Mouse (Mus musculus) liver, embryonic 15.5 days (tissue): ENCODE data around the gene Epo. TPM values are rescaled to one million over a fixed set of nuclear protein-coding genes. Genes with fewer than 3 reads are reported as not detected.

Experiments used
- ATAC-seq: fragments of 200-750 bp; cut with Nextera tagmentation; 2 replicates; pipeline ENCODE4 v1.8.0; 2017; ENCODE audit warnings: moderate number of reproducible peaks, mild to moderate bottlenecking, moderate library complexity; ENCODE audit not compliant: insufficient read depth
- H3K27ac ChIP-seq: fragments of 300-500 bp; sonication (generic); replicated peaks from 2 replicates; pipeline ENCODE4 v1.5.1; 2015; ENCODE audit warnings: mild to moderate bottlenecking, inconsistent platforms
- H3K27me3 ChIP-seq: fragments of 300-500 bp; sonication (generic); 2 replicates; pipeline ENCODE4 v1.6.1; 2015; ENCODE audit warnings: mild to moderate bottlenecking, inconsistent platforms
- H3K36me3 ChIP-seq: fragments of 300-500 bp; sonication (generic); replicated peaks from 2 replicates; pipeline ENCODE4 v1.6.1; 2015; ENCODE audit warnings: moderate library complexity, mild to moderate bottlenecking, inconsistent platforms
- H3K4me1 ChIP-seq: fragments of 300-500 bp; sonication (generic); replicated peaks from 2 replicates; pipeline ENCODE4 v1.6.1; 2015; ENCODE audit warnings: inconsistent platforms
- H3K4me2 ChIP-seq: fragments of 300-500 bp; sonication (generic); 2 replicates; pipeline ENCODE4 v1.6.1; 2015; ENCODE audit warnings: moderate library complexity, mild to moderate bottlenecking, inconsistent platforms
- H3K4me3 ChIP-seq: fragments of 300-500 bp; sonication (generic); replicated peaks from 2 replicates; pipeline ENCODE4 v1.5.1; 2015; ENCODE audit warnings: mild to moderate bottlenecking, inconsistent platforms
- H3K9ac ChIP-seq: fragments of 300-500 bp; sonication (generic); 2 replicates; pipeline ENCODE4 v1.6.1; 2015; ENCODE audit warnings: moderate library complexity, mild to moderate bottlenecking, inconsistent platforms
- H3K9me3 ChIP-seq: fragments of 300-500 bp; sonication (generic); replicated peaks from 2 replicates; pipeline ENCODE4 v1.6.1; 2016; ENCODE audit warnings: inconsistent platforms
- WGBS: fragments of 180-500 bp; shearing (Covaris S2); methylation state at CpG from one replicate; pipeline ENCODE4 v1.1.7; 2015; ENCODE audit warnings: mixed read lengths; ENCODE audit not compliant: insufficient replicate concordance; 5-methylcytosine and 5-hydroxymethylcytosine counted together
- polyA plus RNA-seq: library from polyadenylated mRNA; unstranded; fragments of >200 nt; fragmentation: Nextera tagmentation; extraction: Ambion mirVana; gene quantifications from 2 replicates; pipeline ENCODE4 v1.2.1, GENCODE M21; 2015

Epo gene
- polyA plus RNA-seq, 1 experiment from 2014 or later = 1.0 TPM

DNA sequence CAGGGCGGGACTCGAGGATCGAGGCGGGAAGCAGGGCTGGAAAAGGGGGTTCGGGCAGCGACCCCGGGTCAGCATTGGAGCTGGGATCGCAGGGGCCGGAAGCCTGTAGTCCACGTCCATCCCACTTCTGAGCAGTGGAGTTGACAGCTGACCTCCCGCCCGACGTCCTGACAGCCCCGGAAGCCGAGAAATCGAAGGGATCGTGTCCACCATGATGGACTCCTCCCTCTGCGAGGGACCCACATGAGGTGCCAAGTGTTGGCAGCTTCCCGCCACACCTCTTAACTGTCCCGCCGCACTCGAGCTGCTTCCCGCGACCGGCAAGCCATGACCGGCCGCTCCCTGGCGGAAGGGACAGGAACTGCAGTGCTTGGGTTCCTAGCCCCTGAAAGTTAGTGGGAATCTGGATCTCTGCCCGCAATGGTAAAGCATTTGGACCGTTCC, 30.4 kb downstream of the Epo start:
- ATAC-seq = peak; percentile 84
- peaks cover 27% of the 10 kb centered on the region for H3K4me1 ChIP-seq
- 1% methylated on average over 28 of the region's 30 CpGs for WGBS

DNA sequence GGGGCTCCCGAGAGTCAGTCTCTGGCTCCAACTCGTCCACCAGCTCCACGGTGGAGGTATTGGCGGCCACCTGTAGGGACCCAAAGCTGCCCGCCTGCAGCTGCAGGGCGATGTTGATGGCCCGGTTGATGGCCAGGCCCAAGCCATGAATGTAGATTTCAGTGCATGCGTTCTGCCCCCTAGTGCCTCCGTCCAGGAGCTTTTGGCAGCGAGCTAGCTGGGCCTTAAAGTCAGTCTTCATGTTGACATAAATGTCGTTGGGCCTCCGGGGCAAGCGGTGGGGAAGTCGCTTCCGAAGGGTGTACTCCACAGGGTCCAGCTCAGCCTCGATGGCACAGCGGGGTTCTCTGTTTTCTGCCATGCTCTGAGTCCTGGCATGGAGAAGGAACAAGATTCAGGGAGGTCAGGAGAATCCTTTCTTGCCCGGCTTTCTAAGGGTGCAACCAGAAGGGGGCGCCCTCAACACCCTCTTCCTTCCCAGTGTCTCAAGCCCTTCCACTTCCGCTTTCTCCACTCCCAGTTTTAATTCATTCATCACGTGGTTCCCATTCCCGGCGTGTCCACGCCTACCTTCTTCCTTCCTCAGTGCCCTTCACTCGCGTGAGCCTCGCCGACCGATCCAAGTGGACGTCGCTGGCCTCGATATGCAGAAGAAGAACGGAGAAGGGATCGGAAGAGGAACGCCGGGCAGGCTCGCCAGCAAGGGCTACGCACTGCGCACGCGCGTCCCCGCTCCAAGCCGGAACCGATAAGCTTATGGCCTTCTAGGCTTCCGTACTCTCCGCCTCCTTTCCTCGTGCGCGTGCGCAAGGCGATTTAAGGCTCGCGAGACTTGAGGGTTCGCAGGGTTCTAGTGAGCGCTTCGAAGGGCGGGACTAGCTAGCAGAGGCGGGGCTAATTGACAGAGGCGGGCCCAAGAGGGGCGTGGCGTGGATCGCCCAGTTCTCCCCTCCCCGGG, 31.1 kb downstream of the Epo start, which contains the start of gene Pop7:
Gene Pop7 (minus strand): TSS at position 810 of the 958 bp plus-strand sequence.
- Histone ChIP-seq H3K27me3 (no peaks in the 10 kb centered on the region), H3K4me2 (peak within 1 kb of the TSS; percentile 90), H3K9ac (peak within 1 kb of the TSS; percentile 71), H3K9me3 (no peaks in the 10 kb centered on the region), H3K36me3 (peaks cover 15% of the 10 kb centered on the region), H3K4me1 (peaks cover 27% of the 10 kb centered on the region), H3K27ac (peak within 1 kb of the TSS; percentile 92), H3K4me3 (peak within 1 kb of the TSS; percentile 75)
- 1% methylated on average over 64 of the region's 64 CpGs for WGBS
- ATAC-seq = peak; percentile 94

More for the DNA sequence above, 30.4 kb downstream of the Epo start:
- peak overlapping the region; percentile 67 for H3K9ac ChIP-seq
- peaks cover 15% of the 10 kb centered on the region for H3K36me3 ChIP-seq
- peak overlapping the region; percentile 90 for H3K4me2 ChIP-seq
- H3K9me3 ChIP-seq = no peaks in the 10 kb centered on the region
- peak overlapping the region; percentile 92 for H3K27ac ChIP-seq
- H3K4me3 ChIP-seq = peak overlapping the region; percentile 75
- no peaks in the 10 kb centered on the region for H3K27me3 ChIP-seq

DNA sequence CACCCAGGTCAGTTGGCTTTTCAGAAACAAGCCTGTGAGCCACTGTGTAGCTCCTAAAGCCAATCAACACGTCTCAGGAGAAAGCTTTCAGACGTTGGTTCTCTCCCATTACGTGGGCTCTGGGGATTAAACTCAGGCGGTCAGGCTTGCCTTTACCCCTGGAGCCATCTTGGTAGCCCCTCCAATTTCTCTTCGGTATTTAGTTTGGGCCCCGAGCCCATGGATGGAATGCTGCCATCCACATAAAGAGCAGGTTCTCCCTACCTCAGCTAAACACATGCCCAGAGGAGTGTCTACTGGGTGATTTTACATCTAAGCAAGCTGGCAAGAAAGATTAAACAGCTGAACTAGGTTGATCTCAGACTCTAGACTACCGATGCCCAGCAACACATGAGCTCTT, 32.9 kb downstream of the Epo start:
- Histone ChIP-seq H3K27ac (no peak overlapping the region), H3K4me1 (peaks cover 27% of the 10 kb centered on the region), H3K27me3 (no peaks in the 10 kb centered on the region), H3K9ac (no peak overlapping the region), H3K4me3 (no peak overlapping the region), H3K4me2 (no peak overlapping the region), H3K9me3 (no peaks in the 10 kb centered on the region), H3K36me3 (peaks cover 15% of the 10 kb centered on the region)
- WGBS = 80% methylated on average over 7 of the region's 7 CpGs
- ATAC-seq = no peak

DNA sequence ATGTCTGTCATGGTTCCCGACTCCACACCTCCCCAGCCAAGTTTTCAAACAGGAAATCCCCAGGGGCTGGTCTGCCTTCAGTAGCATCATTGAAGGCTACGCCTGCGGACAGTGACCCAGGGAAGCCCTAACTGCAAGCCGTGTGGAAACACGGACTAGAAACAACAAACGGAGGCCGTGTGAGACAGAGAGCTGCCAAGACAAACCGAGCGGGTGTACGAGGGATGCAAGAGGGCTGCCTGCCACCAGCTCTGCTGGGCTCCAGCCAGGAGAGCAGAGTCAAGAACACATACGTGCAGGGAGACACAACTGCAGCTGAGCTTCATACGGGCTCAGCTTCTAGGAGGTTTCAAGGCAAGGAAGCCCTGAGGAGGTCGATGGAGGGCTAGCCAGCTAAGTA, 39.2 kb downstream of the Epo start:
- WGBS = 70% methylated on average over 13 of the region's 13 CpGs
- H3K4me1 ChIP-seq = no peaks in the 10 kb centered on the region
- H3K27ac ChIP-seq = no peak overlapping the region
- no peak overlapping the region for H3K4me3 ChIP-seq
- no peaks in the 10 kb centered on the region for H3K27me3 ChIP-seq
- ATAC-seq = no peak
- H3K36me3 ChIP-seq = no peaks in the 10 kb centered on the region
- H3K9me3 ChIP-seq = no peaks in the 10 kb centered on the region
- no peak overlapping the region for H3K9ac ChIP-seq
- no peak overlapping the region for H3K4me2 ChIP-seq

DNA sequence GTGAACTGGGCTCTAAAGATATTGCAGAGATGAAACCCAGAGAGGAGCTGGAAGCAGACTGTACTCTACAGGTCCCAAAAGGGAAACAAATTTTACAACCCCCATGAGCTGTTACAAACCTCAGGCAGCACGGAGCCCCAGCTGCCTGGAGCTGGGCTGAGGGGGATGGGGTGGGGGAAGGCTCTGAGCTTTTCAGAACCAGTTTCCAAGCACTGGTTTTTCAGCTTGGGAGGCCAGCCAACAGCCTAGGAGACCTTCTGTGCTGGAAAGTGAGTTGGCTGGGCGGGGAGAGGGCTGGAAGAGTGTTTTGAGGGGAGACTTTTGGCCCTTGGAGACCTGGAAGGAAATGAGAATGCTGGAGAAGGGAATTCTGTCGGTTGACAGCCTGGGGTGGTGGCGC, 41.5 kb downstream of the Epo start:
- Histone ChIP-seq H3K4me2 (no peak overlapping the region), H3K27me3 (peaks cover 11% of the 10 kb centered on the region), H3K9me3 (no peaks in the 10 kb centered on the region), H3K27ac (no peak overlapping the region), H3K4me1 (no peaks in the 10 kb centered on the region), H3K36me3 (no peaks in the 10 kb centered on the region), H3K9ac (no peak overlapping the region), H3K4me3 (no peak overlapping the region)
- 47% methylated on average over 4 of the region's 4 CpGs for WGBS
- no peak for ATAC-seq

DNA sequence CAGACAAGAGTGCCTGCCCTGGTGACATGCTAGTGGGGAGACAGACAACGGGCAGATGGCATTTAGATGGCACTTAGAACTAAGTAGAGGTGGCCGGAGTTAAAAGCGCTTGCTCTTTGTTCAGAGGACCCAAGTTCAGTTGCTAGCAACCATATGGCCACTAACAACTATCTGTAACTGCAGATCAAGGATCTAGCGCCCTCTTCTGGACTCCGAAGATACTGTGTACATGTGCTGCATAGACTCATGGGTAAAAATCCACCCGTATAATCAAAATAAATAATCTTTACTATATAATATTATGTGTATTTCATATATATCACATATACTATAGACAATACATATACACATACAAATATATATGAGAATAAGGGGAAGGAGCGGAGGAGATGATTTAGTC, 45.4 kb downstream of the Epo start:
- WGBS = 63% methylated on average over 7 of the region's 7 CpGs
- H3K4me1 ChIP-seq = no peaks in the 10 kb centered on the region
- no peak overlapping the region for H3K4me3 ChIP-seq
- no peaks in the 10 kb centered on the region for H3K36me3 ChIP-seq
- no peaks in the 10 kb centered on the region for H3K9me3 ChIP-seq
- peaks cover 48% of the 10 kb centered on the region for H3K27me3 ChIP-seq
- H3K4me2 ChIP-seq = no peak overlapping the region
- H3K9ac ChIP-seq = no peak overlapping the region
- ATAC-seq = no peak
- no peak overlapping the region for H3K27ac ChIP-seq

DNA sequence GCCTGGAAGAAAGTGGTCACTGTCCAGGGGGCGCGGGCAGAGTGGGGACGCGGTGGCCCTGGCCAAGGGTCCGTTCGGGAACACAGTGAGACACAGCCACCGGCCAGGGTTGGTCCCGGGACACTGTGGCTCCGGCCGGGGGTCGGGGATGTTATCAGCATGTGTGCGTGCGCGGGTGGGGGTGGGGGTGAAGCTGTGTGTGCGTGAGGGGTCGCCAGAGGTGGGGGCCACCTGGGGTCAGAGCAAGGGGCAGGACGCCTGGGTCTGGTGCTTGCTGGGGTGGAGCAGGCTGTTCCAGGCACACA, 47.2 kb downstream of the Epo start:
- Histone ChIP-seq H3K4me2 (peak overlapping the region; percentile 47), H3K4me3 (peak overlapping the region; percentile 46), H3K36me3 (no peaks in the 10 kb centered on the region), H3K27me3 (peaks cover 48% of the 10 kb centered on the region), H3K9ac (no peak overlapping the region), H3K9me3 (no peaks in the 10 kb centered on the region), H3K4me1 (no peaks in the 10 kb centered on the region), H3K27ac (no peak overlapping the region)
- WGBS = 5% methylated on average over 17 of the region's 17 CpGs
- no peak for ATAC-seq

DNA sequence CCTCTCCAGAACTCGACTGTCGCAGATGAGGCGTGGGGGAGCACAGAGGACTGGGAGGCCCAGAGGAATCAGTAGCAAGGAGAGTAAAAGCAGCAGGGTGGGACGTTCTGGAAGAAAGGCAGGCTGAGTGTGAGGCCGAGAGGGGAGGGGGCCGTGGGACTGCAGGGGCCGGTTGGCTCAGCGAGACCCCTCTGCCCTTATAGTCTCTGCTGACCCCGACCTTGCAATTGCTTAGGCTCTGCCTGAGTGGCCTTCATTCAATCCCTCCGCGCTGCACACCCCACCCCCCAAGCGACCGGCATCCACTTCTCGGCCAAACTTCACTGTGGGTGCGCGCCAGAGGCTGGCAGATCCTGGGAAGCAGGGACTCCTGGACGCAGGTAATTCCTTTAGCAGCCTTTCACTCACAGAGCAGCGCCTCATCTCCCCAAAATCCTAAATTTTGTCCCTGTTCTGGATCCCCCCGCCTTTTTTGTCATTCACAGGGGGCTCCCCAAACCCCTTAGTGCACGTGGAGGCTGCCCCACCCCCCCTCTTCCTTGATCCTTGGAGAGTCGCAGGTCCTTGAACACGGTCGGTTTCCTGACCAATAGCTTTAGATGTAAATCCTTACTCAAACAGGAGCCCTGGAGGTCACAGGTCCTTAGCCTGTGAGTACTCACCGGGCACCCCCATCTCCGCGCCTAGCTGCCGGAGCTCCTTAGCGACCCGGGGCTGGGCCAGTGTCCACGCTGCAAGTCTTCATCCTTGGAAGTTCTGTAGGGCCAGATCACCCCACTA, 47.8 kb downstream of the Epo start:
- Histone ChIP-seq H3K27ac (no peak overlapping the region), H3K27me3 (peaks cover 48% of the 10 kb centered on the region), H3K9me3 (no peaks in the 10 kb centered on the region), H3K4me3 (peak overlapping the region; percentile 46), H3K4me2 (peak overlapping the region; percentile 47), H3K9ac (no peak overlapping the region), H3K4me1 (no peaks in the 10 kb centered on the region), H3K36me3 (no peaks in the 10 kb centered on the region)
- 19% methylated on average over 30 of the region's 30 CpGs for WGBS
- ATAC-seq = no peak

DNA sequence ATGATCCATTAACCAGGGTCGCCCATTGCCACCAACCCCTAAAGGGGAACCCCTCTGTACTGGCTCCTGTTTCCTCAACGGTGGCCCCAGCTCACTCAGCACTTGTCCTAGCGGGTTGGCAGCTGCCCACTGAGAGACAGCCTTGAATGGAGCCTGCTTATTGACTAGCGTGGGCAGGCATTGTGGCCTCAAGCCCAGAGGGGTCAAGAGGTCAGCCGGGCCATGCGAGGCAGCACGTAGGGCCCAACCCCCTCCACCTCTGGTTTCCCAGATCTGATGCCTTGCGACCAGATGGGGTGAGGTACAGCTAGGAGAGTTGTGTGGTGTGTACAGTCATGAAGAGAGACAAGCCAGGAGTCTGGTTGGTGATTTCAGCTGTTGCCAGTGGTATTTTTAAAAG, 51.1 kb downstream of the Epo start:
- H3K27ac ChIP-seq = peak overlapping the region; percentile 67
- peak; percentile 78 for ATAC-seq
- no peaks in the 10 kb centered on the region for H3K4me1 ChIP-seq
- peaks cover 43% of the 10 kb centered on the region for H3K27me3 ChIP-seq
- no peak overlapping the region for H3K4me3 ChIP-seq
- H3K4me2 ChIP-seq = no peak overlapping the region; the same call in 1 of the 2 replicates
- no peak overlapping the region for H3K9ac ChIP-seq
- no peaks in the 10 kb centered on the region for H3K36me3 ChIP-seq
- no peaks in the 10 kb centered on the region for H3K9me3 ChIP-seq
- WGBS = 37% methylated on average over 8 of the region's 8 CpGs

DNA sequence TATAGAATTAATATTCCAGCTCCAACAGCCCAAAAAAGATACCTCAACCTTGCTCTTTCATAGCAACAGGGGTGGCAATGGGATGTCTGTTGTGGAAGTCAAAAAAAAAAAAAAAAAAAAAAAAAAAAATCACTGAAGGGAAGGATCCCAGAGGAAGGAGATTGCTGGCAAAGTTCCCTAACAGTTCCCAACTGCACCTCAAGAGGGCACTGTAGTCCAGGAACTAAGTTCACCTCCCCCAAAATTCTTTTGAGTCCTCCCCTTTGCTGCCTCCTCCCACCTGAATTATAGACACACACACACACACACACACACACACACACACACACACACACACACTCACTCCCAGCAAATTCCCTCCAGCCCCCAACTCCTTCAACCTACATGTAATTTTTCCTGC, 51.9 kb downstream of the Epo start:
- Histone ChIP-seq H3K9me3 (no peaks in the 10 kb centered on the region), H3K27me3 (peaks cover 36% of the 10 kb centered on the region), H3K4me1 (no peaks in the 10 kb centered on the region), H3K4me3 (no peak overlapping the region), H3K36me3 (no peaks in the 10 kb centered on the region), H3K27ac (0 out of 2 replicates have a peak overlapping the region, but pooled peaks have one; percentile 67), H3K4me2 (no peak overlapping the region), H3K9ac (no peak overlapping the region)
- no peak for ATAC-seq

DNA sequence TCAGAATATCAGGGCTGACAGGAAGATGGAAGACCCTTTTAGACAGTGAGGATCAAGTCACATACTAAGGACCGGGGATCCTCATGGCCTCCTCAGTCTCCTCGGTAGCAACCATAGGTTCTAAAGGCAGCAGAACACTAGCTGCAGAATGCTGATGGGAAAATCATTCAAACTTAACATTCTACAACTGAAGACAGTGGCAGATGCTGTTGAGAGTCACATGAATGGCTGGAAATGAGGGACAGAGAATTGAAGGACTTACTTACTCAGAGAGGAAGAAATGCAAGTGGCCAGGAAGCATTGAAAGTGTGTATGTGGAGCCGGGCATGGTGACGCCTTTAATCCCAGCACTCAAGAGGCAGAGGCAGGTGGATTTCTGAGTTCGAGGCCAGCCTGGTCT, 56.1 kb downstream of the Epo start, which contains the start of gene Zan:
Gene Zan (minus strand): TSS at position 101 of the 400 bp plus-strand sequence.
- Histone ChIP-seq H3K9ac (no peak within 1 kb of the TSS), H3K4me2 (no peak within 1 kb of the TSS), H3K27ac (no peak within 1 kb of the TSS), H3K4me1 (no peaks in the 10 kb centered on the region), H3K36me3 (no peaks in the 10 kb centered on the region), H3K9me3 (no peaks in the 10 kb centered on the region), H3K27me3 (peaks cover 2% of the 10 kb centered on the region; the same call in 1 of the 2 replicates), H3K4me3 (no peak within 1 kb of the TSS)
- ATAC-seq = no peak
- WGBS = 68% methylated on average over 5 of the region's 5 CpGs
